Mouse (Mus musculus) layer of hippocampus, adult 9-10 months (tissue): ENCODE measurements around the gene Ncs1.

Experiments used
- DNase-seq: peaks from one replicate; pipeline ENCODE4 v3.0.0; 2022; ENCODE audit warnings: low spot score

Ncs1 gene

DNA sequence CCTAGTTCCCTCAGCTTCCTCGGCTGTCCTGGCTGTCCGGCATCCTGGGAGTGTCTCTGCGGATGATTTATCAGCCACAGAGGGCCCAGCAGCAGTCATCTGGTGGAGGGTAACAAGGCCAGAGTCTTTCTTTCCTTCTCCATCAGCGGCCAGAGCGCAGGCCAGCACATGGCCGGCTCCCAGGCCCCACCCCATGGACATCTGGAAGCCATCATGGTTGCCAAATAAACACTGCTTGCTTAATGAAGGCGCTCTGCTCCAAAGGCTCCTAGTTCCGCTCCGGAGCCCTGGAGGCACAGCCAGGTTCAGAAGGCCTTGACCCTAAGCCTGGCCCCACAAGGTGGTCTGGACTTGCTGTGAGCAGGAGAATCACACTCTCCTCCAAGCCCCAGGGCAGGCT lies 94.2 kb downstream of the Ncs1 start:
- DNase-seq = no peak

DNA sequence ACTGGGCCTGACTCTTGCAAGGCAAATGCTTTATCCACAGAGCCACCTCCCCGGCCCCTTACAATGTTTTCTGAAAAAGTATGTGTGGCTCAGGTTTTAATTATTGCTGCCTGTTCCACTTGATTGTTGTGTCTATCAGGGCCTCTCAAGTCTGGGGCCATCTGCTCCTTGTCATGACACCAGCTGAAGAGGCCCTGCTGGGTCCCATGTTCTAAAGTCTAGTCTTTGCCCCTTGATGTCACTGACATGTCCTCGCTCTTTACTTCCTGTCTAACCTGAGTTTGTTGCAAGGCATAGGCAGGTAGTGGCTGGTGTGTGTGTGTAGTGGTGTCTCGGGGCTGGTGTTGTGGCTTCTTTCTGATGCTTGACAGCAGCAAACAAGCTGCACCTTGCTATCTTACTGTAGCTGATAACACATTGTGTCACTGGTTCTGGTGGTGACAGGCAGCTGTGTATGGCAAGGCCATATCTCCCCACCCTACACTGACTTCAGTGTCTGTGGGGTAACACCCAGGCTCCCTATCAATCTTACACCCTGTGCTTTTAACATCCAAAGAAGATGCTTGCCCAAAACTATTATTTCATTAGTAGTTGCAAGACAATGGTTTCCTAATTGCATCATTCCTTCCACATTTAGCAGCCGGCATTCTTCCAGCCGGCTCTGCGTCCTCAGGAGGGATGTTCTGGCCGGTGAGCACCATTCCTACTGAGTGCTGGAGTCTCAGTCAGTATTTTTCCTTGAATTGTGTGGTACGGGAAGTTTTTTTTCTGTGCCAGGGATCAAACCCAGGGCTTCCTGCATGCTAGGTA lies 96.3 kb downstream of the Ncs1 start:
- DNase-seq = no peak
